In genomic region chrX:48001151-48001550, GRCm38 (mm10) we compare ENCODE assay signal across 15 mouse cellular contexts.
"Had no signal": no experiment of that assay in that cellular context is flagged by ENCODE, and none has a peak within 500 bp of the region (broad histone marks: within the 10 kb centered on the region; RNA-seq: fewer than 3 reads in every experiment).

No protein-coding gene starts in this region.

- DNase-seq: kidney, adult 18-20 months; kidney, postnatal 10 days; kidney, postnatal 4 days; left cerebral cortex, postnatal 4 days; liver, postnatal 0 days; lung, embryonic 14.5 days; lung, postnatal 14 days; midbrain, embryonic 14.5 days; thymus, adult 18-20 months; thymus, postnatal 36 days had no signal

- H3K4me2 ChIP-seq: limb, embryonic 12.5 days; limb, embryonic 15.5 days; liver, embryonic 11.5 days; lung, embryonic 14.5 days; midbrain, embryonic 11.5 days had no signal

- H3K27ac ChIP-seq: limb, embryonic 12.5 days; limb, embryonic 15.5 days; liver, embryonic 14.5 days had no signal

- H3K27me3 ChIP-seq: limb, embryonic 12.5 days; limb, embryonic 15.5 days had no signal

- H3K9me3 ChIP-seq: limb, embryonic 12.5 days; limb, embryonic 15.5 days had no signal

- ATAC-seq: liver, postnatal 0 days had no signal

- H3K4me1 ChIP-seq: limb, embryonic 12.5 days; limb, embryonic 15.5 days had no signal

- H3K36me3 ChIP-seq: limb, embryonic 12.5 days; limb, embryonic 15.5 days had no signal

- H3K9ac ChIP-seq: limb, embryonic 12.5 days; limb, embryonic 15.5 days; liver, embryonic 14.5 days; liver, postnatal 0 days; lung, embryonic 14.5 days had no signal

- H3K4me3 ChIP-seq: limb, embryonic 12.5 days; limb, embryonic 15.5 days had no signal
